Mouse (Mus musculus) lung, adult 18-20 months (tissue): ENCODE results near the gene Gm43720.
"Not testable (repeated sequence)": the region's sequence is repeated elsewhere in the genome, so short reads cannot be mapped to it uniquely, and the experiment has no call there.

ENCODE experiments used
- DNase-seq, 2 experiments: peaks; one replicate each; pipeline ENCODE4 v3.0.0; 2022; ENCODE audit warnings: mixed read lengths in 2 of 2

Gene Gm43720

DNA sequence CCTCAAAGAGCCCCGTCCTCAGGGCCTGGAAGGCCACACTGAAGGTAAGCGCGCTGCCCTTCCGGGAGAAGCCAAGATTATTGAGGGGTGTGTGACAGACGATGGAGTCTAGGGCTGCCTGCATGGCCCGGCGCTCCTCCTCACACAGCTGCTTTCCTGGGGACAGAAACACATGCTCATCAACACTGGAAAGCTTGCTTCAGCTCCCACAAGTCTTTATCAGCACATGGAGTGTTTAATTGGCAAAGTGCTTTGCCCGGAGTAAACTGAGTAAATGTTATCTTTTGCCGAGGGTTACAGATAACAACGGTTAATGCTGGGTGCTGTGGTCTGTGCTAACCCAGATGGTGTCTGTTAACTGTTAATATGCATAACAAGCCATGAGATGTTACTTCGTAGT, 18.9 kb downstream of the Gm43720 start:
- DNase-seq: no peak

DNA sequence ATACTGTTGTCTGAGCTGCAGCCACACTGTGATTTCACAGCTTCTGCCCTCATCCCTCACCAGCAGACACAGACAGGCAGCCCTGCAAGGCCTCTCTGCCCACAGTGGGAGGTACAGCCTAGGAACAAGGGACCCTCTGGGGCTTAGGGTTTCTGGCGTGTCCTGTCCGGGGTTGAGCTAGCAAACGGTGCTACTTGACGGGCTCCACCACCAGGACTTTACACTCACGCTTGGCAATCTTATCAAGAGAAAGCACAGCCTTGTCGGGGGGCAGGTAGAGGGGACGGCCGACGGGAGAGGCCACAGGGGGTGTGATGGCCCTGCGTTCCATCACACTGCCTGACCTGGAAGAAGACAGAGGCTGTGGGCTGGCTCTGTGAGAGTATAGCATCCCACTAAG, 19.7 kb downstream of the Gm43720 start:
- DNase-seq: no peak

DNA sequence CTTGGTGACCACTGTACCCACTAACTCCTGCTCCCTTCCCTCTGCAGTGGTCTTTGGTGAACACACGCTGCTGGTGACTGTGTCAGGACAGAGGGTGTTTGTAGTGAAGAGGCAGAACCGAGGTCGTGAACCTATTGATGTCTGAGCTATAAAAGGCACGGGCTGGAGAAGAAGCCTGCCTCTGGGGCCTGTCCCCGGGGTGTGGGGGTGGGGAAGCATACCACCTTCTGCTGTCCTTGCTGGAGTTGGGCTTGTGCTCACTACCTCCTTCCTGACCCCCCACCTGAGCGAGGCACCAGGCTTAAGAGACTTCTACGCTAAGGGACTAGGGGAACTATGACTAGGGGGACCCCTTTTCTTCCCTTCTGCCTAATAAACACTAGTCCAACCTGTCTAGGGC, 20.8 kb downstream of the Gm43720 start:
- no peak for DNase-seq

DNA sequence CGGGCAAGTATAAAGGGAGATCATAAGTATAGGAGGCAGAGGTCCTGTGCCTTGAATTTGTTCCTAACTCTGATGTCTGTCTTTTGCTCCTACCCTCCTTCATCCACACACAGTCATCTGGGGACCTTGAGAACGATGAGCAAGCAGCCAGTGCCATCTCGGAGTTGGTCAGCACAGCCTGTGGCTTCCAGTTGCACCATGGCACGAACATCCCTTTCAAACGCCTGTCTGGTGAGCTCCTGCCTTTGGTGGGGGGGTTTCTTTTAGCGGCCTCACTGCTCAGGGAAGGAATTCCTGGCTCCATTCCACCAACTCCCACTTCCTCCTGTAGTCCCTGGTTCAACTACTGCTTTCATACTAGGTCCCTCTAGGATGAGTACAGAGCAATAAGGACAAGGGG, 21.2 kb downstream of the Gm43720 start:
- no peak for DNase-seq

DNA sequence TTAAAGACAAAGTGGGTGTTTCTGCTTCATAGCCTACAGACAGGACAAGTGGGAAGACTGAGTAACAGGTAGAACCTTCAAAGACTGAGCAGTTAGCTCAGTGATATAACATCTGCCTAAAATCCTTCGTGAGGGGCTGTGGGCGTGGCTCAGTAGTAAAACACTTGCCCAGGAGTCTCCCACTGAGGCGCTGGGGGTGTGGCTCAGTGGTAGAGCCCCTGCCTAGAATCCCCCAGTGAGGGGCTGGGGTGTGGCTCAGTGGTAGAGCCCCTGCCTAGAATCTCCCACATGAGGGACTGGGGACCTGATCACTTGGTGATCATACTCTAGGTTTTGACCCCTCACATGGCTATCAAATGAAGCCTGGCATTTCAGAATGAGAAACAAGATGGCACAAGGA, 21.7 kb downstream of the Gm43720 start:
- no peak for DNase-seq

DNA sequence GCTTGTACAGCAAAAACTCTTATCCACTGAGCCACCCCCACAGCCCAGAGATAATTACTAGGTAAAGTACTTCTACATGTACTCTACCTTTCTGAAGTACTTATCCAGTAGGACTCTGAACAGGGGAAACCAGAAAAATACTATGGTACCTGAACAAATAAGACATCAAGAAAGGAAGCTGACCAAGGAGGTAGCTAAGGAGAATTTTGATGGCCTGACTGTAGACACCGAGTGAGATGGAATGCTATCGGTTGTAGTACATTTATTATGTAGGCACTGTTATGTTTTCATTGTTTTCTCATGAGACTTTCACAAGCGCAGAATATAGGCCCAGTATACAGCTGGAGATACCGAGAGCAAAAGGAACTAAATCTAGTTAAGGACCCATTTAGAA, 22.2 kb downstream of the Gm43720 start:
- DNase-seq: no peak

DNA sequence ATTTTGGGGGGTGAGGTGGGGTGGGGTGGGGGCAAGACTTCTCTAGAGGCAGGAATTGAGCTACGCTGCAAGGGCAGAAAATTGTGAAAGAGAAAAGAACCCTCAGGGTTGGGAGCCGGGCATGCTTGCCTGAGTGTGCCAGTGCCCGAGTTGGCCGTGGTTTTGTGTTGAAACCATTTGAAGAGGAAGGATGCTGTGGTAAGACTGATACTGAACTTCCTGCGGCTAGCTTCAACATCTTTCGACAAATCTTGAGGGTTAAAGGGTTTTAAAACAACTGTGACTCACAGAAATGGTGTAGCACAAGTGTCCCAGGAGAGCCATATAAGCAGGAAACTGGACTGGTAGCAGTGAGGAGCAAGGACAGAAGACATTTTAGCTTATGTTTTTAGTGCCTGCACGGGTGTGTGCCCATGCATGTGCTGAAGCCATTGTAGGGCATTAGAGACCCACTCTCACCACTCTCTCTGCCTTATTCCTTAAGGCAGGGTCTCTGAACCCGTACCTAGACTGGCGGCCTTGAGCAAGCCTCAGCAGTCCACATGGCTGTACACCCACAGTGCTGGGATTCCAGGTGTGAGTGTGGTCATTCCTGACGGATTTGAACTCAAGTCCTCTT, 22.7 kb downstream of the Gm43720 start:
- peak in 1 of 2 experiments; percentile 35 for DNase-seq

DNA sequence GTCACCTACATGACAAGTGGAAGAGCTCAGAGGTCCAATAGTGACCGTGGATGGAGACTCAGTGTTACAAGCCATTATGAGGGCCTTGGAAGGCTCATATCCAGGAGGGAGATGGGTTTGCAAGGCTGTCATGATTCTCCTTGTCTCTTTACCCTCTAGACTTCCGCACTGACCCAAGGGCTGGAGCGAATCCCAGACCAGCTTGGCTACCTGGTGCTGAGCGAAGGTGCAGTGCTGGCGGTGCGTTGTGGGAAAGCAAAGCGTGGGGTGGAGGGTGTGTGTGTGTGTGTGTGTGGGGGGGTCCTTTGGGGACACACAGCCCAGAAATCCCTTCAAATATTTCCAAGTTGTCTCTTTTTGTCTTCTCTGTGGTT, 23.7 kb downstream of the Gm43720 start:
- no peak for DNase-seq

DNA sequence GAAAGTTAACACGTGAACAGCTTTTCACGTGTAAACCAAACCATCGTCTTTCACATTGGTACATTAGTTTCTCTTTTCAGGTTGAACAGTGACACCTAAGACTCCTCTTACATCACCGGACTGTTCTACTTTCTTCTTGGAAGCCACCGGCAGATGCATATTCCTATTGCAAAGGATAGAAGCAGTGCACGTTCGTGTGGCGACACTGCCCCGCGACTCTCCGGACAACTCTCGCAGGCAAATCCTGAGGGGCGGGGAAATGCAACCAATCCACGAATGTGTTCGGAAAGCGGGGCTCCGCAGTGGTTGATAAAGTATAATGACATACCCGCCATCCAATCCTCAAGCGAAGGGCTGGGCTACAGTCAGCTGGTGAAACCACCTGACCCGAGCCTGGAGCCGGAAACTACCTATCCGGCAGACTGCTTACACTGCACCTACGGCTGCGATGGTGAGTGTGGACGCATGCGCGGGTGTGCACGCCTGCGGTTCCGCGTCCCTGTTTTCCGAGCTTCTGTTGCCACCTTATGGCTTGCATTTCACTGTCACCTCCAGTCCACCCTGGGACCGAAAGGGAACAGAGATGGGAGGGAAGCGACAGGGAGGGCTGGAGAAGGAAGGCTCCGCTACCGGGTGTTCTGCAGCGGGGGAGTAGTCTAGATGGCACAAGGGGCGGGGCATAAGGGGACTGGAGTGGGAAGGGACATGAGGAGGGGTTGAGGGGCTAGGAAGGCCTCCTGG, 24.2 kb downstream of the Gm43720 start, which contains the start of gene Lamtor4:
TSS of gene Lamtor4 (plus strand) at position 130 of the 741 bp plus-strand sequence.
- peak; percentile 97 for DNase-seq

DNA sequence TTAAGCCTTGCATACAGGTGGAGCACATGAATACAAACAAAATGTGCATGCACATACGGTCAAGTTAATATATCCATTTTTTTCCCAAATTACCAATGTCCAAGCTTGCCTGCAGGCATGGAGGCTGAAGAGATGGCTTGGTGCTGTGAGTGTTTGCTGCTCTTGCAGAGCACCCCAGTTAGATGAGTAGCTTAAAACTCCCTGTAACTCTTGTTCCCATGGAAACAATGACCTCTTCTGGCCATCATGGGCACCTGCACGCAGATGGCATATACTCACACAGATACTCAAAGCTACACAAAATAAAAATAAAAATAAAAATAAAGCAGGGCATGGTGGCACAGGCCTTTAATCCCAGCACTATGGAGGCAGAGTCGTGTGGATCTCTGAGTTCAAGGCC, 26.7 kb downstream of the Gm43720 start:
- no peak for DNase-seq

DNA sequence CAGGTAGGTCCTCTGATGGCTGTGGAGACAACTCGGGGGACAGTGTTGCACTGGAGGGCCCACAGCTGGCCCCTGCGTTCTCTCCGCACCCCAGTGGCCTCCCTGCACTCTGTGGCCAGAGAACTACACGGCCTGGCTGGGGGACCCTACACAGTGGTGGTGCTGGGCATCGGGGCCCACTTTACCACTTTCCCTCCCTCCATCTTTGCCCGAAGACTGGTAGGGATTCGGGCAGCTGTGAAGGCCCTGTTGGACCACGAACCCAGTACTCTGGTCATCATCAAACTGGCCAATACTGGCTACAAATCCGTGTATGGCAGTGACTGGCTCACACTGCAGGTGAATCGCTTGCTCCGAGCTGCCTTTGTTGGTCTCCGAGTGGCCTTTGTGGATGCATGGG, 28.6 kb downstream of the Gm43720 start:
- DNase-seq: no peak

DNA sequence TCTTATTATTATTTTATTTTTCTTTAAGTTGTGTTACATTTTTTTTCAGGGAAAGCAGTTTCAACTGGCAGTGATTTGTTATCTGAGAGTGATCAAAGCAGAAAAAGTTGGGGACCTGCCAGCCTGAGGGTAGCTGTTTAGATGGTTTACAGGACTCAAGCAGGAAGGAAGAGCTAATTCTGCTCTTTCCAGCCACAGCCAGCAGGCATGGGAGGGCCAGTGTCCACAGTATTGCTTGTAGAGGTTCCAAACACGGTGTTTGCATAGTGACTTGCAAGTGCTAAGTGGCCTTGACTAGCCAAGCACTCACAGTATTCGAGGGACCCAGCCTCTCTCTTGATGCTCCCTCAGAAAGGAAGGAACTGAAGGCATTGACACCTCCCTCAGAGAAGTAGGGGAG, 38.2 kb downstream of the Gm43720 start:
- peak in 1 of 2 experiments; percentile 27 for DNase-seq

DNA sequence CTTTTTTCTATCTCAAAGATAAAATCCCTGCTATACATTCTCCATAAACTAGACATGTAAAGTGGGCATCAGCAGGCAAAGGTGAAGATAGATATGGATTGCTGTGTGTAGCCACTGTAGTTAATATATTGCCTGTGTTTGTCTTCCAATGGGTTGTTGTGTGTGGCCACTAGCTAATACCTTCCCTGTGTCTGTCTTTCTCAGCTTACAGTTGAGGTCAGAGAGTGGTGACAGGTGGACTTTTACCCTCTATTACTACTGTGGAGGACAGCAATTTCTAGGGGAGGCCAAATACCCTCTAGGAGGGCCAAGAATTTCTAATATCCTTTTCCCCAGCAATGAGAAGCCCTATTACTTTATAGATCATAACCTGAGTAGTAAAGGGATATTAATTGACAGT, 45.5 kb downstream of the Gm43720 start:
- no peak for DNase-seq

DNA sequence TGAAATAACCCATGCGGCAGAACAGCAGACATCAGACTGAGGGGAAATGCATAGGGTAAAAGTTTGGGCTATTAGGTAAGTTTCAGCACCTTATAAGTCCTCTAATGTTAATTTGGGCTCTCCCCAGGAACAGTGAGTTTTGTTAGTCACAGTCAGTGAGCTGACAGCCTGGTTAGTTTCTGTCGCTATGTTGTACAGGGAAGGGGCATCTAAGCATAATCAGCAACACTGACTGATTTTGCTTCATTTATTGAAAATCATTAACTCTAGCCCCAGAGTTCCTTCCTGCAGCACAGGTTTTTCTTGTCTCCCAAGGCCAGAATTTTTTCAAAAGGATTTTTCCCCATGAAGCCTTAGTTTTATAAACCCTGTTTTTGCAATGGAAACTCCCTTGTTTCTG, 46.0 kb downstream of the Gm43720 start:
- DNase-seq: no peak

DNA sequence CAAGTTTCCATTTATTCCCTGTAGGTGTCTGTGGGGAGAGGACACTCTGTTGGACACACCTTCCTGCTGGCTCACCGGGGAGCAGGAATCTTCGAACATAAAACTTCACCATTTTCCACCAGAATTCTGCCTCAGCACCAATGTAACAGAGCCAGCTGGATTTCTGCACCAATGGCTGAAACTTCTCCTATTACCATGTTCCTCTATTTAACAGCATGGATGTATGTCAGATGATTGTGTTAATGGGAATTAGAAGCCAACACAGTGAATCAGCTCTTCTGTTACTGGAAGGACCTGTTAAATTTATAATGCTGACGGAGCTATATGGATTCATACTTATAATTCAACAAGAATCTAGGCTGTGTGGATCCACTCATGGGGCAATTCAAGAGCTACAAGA, 50.2 kb downstream of the Gm43720 start:
- no peak for DNase-seq

DNA sequence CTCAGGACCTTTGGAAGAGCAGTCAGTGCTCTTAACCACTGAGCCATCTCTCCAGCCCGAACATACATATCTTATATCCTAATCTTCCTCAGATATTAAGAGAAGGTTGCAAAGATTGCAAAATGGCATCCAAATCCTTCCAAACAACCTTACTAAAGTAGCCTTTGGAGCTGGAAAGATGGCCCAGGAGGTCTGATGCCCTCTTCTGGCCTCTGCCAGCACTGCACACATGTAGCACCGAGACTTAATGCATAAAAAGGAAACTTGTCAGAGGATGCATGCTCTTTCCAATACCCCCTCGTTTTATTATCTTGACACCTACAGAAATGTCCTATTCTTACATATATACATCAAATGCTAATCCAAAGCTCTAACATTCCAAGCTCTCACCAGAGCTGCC, 51.7 kb downstream of the Gm43720 start:
- peak in 1 of 2 experiments; percentile 15 for DNase-seq

DNA sequence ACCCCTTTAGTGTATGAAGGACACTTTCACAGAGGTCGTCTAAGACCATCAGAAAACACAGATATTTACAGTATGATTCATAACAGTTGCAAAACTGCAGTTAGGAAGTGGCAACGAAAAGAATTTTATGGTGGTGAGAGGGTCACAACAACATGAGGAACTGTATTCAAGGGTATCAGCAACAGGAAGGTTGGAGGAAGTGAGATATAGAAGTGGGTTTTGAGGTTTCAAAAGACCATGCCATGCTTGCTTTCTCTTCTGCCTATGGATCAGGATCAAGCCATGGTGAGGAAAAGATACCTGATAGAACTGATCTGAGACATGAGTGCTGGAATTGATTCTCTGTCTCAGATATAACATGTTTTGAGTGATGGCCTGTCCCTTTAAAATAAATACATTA, 52.4 kb downstream of the Gm43720 start:
- no peak for DNase-seq

DNA sequence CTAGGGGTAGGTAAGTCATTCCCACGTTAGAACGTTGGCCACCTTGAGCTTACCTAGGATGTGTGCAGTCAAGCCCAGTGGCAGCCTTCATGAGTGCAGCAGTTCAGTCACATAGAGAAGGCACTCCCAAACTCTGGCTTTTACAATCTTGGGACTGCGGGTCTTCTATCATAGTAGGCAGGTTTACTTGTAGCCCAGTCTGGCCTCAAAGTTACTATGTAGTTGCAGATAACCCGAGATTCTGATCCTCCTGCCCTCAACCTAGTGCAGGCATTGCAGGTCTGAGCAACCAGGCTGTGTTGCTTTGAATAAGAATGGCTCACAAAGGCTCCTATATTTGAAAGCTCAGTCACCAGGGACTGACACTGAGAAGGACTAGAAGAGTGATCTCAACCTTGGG, 53.3 kb downstream of the Gm43720 start:
- DNase-seq: no peak

DNA sequence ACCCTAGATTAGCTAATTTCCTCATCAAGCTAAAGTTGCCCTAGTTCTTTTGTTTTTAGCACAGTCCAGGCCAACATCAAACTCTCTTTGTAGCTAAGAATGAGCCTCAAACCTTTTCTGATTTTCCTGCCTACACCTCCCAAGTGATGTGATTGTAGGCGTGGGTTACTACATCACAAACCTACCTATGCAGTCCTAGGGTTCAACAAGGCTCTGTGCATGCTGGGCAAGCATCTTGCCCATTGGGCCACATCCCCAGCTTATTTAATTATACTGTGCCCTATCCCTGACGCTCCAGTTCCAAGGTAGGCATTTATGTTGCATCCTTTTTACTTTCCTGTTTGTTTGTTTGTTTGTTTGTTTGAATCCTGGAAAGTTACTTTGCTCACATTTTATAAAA, 54.1 kb downstream of the Gm43720 start, which contains the start of gene Nxpe5:
TSS of gene Nxpe5 (plus strand) at position 199 of the 400 bp plus-strand sequence.
- DNase-seq: no peak

DNA sequence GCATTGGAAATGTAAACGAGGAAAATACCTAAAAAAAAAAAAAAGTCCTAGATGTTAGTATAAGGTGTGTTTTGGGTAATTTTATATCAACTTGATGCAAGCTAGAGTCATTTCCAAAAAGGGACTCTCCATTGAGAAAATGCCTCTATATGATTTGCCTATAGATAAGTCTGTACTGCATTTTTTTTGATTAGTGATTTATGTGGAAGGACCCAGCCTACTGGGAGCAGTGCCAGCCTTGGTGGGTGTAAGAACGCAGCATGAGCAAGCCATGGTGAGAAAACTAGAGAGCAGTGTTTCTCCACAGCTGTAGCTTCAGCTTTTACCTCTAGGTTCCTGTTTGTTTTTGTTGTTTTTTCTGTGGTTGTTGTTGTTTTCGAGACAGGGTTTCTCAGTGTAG, 56.5 kb downstream of the Gm43720 start:
- no peak for DNase-seq

DNA sequence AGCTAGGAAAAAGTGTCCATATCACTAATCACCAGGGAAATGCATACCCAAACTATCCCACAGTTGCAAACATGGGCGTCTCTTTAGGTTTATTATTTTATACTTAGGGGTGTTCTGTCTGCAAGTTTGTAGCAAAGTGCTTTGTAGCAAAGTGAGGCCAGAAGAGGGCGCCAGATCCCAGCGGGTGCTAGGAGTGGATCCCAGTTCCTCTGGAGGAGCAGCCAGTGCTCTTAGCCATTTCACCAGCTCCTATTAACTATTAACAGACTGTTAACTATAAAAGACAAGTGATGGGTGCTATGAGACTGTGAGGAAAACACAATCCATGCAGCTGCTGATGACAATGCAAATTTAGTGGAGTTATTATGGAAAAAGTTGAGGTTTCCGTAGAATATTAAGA, 57.6 kb downstream of the Gm43720 start:
- DNase-seq: peak; percentile 75 to 78

DNA sequence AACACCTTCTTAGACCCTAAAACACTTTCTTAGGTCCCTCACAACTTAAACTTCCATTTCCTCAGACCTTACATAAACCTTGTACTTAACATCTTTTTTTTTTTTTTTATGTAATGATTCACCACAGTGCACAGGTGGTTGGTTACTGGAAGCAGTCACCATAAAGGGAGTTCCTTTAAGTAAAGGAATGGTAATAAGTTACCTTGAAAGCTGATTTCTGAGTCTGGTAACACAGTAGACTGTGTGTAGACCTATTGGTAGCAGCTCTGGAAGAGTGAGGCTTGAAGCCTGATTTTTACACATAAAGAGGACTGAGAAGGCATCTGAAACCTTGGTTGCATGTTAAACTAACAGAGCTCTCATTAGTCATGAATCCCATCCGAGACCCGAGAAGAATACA, 59.9 kb downstream of the Gm43720 start:
- DNase-seq: no peak

DNA sequence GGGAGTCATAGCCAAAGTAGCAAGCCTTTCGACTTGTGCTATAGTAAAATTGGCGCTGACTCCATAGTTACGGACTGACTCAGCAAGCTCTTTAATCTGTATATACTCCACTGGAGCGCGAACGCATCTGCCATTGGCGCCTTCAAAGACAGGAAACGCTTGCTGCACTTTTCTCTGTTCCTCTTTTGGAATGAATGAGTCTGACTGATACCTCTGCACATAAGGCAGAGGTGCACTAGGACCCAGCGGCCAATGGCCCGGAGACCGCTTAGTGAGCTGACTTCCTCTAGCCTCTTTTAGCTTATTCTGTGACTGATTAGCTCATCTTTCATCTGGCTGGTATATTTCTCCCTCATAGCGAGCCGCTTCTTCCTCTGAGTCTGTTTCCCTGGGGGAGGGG, 63.1 kb downstream of the Gm43720 start:
- DNase-seq: not testable (repeated sequence)
